Mouse (Mus musculus): Measurements from ENCODE around the gene Atf3. TPM values are rescaled to one million over a fixed set of nuclear protein-coding genes. Genes with fewer than 3 reads are reported as not detected.

Atf3 gene
- 0.32 TPM for polyA plus RNA-seq (2017; shearing (Covaris generic))

DNA sequence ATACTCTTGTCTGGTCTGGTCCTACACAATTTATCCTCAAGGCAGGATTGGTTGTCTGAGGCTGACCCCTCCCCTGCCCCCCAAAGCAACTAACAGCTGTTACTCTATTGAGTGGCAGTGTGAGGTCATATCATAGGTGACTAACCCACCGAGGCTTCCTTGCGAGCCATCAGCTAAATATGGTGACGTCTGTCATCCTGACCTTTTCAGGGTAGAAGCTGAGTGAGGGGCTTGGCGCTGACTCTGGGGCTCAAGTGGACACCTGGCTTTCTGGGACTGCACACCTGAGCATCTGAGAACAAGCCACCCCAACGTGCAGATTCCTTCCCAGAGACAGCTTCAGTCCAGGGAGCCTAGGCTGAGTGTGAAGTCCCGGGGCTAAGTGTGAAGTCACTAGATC lies at the start of gene Atf3:
TSS of gene Atf3 (minus strand) at position 101 of the 400 bp plus-strand sequence.

DNA sequence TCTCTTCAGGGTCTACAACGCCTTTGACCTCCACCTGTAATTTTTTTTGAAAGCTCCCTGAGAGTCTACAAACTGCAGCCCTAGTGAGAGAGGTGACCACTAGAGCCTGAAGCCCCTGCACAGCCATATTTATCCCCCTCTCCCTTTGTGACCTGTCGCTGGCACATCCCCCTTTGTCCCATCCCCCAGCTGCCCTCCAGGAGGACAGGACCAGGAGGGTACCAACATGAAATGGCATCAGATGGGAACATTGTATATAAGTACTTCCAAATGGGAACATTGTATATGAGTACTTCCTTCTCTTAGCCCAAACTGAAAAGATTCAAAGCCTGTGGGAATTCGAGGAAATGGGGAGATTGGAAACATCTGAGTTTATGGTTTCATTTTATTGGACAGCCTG lies 53.1 kb downstream of the Atf3 start, which contains the start of gene Fam71a:
TSS of gene Fam71a (minus strand) at position 101 of the 400 bp plus-strand sequence.

Other genes with a start within 250 kb of the Atf3 start
- 0.06 TPM for gene Vash2, start 238.7 kb downstream of the Atf3 start, polyA plus RNA-seq (2017; shearing (Covaris generic))
- 18.3 TPM for gene Flvcr1, start 191.9 kb downstream of the Atf3 start, polyA plus RNA-seq (2017; shearing (Covaris generic))
- gene Spata45, start 181.4 kb downstream of the Atf3 start, polyA plus RNA-seq (2017; shearing (Covaris generic)) = not detected
- 14.8 TPM for gene Tatdn3, start 155.1 kb downstream of the Atf3 start, polyA plus RNA-seq (2017; shearing (Covaris generic))
- gene Nsl1, start 155.0 kb downstream of the Atf3 start, polyA plus RNA-seq (2017; shearing (Covaris generic)) = 2.3 TPM
- gene Batf3, start 120.2 kb downstream of the Atf3 start, polyA plus RNA-seq (2017; shearing (Covaris generic)) = 0.30 TPM
- gene Fam71a, start 53.2 kb downstream of the Atf3 start, polyA plus RNA-seq (2017; shearing (Covaris generic)) = not detected
- 14.4 TPM for gene Nenf, start 100.2 kb upstream of the Atf3 start, polyA plus RNA-seq (2017; shearing (Covaris generic))
- 27.3 TPM for gene Tmem206, start 107.9 kb upstream of the Atf3 start, polyA plus RNA-seq (2017; shearing (Covaris generic))
- gene Ppp2r5a, start 185.2 kb upstream of the Atf3 start, polyA plus RNA-seq (2017; shearing (Covaris generic)) = 315 TPM

Measured in CD4-positive, CD25-positive, alpha-beta regulatory T cell (primary cell).